Mouse (Mus musculus): ENCODE measurements at regions not wholly inside any gene's neighbourhood (a gene's known extent, or its start where the extent isn't known, plus 50 kb on each side); places are given as distances from the start of the nearest gene placed in this dataset.
"Not testable (repeated sequence)": the region's sequence is repeated elsewhere in the genome, so short reads cannot be mapped to it uniquely, and the experiment has no call there.

DNA sequence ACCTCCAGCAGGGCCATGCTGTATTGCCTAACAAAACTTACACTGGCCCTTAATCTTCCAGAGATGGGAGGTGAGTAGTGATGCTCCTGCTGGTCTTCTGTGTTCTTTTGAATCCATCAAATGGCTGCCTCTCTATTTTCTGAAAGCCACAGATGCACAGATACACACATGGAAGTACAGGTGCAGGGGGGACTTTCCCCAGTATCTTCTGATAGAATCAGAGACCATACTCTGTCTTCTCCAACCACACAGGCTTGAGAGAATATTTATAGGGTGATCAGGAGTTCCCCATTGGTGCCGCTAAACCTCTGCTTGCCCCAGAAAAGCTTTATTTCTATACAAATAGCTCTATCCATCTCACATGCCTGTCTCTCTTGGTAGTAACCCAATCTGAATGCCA lies 133.5 kb upstream of the Tbl1xr1 start:
- DNase-seq: no peak

DNA sequence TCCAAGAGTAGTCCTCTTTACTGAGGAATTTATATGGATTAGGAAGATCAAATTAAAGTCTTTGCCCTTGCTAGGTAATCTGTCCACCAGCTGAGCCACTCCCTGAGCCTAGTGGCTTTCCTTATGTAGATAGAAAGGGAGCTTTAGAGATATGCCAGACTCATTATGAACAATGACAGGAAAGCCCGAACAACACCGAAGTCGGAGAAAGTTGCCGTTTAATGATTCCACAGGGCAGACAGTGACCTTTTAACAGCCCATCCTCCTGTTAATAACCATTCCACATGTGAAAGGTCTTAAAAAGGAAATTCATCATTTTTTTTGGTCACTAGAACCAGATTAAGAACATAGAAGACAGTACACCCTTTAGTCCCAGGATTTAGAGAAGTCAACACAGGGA lies 130.7 kb upstream of the Tbl1xr1 start:
- DNase-seq: no peak

DNA sequence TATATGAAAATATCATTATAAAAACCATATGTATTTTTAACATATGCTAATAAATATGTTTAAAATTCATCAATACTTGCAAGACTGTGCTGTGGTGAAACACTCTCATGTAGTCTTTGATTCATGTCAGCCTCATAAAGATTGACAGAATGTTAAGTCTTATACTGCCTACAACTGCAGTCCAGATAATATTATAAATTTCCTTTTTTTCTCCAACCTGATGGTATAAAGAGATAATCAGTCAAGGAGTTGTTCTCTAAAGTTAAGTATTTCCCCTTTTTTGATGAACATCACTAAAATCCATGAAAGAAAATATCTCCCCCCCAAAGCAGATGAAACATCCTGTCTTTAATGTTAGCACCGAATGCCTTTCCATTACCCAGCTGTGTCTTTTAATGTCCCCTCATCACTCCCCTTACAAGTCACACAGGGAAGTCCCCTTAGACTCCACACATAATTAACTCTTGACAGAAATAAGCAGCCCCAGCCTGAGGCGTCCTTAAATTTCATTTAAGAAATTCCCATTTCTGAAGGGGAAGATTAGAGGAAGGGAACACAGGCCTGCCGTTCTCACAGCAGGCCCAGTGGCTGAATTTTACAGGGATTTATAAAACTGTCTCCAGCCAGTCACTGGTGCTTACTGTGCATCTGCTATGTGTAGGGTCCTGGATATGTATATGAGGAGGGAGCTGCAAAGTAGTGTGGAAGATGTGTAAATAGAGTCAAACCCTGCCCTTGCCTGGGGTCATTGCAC lies 129.0 kb upstream of the Tbl1xr1 start:
- no peak for DNase-seq

DNA sequence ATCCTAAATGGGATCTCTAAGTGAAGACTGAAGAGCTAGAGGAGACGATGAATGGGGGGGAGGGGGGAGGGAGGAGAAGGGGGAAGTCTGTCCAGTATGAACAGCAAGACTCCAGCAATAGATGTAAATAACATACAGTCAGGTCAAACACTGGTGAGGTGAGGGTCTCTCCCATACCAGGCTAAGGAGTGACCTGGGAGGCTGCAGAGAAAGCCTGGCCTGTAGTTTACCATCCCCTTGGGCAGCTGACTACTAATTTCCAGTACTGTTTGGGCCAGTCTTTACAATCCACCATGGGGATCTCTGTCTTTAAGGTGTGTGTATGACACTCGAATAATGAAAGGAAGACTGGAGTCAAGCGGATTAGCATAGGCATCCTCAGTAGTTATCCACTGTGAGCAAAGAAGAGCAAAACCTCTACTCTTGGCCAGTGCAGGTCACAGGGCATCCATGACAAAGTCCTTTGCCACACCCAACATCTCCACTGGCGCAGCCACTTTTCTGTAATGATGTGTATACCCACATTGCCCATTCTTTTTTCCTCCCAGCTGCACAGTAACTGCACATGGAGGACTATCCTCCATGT lies 128.3 kb upstream of the Tbl1xr1 start:
- no peak for DNase-seq

DNA sequence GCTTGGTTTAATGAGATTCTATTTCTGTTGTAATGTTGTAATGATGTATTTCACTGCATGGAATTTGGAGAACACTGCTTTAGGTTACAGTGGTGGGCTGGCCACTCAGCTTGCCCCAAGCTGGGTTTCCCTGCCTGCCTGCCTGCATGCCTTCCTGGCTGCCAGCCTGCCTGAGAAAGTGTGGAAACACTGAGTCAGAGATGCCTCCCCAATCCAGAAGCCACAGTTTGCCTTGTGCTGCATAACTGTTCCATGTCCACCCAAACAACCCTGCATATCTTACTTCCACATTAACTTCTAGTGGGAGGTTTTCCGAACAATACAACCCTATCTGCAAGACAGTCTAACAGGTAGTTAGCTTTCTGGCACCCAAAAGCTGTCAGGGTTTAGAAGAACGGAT lies 127.0 kb upstream of the Tbl1xr1 start:
- DNase-seq: no peak

DNA sequence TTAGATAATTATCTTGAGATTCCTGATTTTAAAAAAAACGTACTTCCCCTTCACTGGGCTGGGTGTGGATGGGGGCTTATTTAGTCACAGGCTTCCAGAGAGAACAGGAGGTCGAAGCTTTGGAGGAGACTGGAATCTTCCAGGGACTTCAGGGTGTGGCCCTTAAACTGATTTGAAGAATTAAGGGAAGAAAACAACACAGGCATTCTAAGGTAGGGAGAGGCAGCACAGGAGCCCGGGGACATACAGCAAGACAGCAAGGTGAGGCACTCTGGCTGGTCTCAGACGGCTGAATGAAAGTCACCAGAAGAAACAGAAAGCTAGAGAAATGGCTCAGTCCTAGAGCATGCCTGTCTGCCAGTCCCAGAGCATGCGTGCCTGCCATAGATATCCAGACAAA lies 125.9 kb upstream of the Tbl1xr1 start:
- no peak for DNase-seq

DNA sequence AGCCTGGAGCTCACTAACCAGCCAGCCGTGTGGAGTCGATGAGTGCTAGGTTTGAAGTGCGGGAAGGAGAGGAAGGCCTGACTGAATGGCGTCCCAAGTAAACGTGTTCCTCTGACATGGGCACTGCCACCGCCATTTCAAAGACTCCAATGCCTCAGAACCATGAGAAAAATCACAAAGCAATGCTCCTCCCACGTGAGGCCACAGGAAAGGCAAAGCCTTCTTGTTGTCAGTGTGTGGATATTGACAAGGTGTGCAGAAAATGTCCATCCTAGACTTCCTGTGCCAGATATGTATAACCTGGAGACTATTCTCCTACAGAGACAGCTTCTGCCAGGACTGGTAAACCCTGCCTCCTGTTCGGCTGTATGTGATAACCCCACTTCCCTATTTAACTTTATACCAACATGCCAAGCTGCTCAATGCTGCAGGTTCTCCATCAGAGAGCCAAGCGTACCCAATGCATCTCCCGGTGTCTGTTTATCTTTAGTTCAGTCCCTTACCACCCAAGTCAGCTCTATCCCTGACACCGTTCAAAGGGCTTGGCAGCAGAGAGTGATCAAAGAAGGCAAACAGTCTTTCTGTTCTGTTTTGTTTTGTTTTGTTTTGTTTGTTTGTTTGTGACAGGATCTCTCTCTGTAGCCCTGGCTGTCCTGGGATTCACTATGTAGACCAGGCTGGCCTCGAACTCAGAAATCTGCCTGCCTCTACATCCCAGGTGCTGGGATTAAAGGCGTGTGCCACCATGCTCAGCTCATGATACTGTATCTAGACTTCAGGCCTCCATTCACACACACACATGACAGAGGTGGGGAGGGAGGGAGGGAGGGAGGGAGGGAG lies 124.8 kb upstream of the Tbl1xr1 start:
- no peak for DNase-seq

DNA sequence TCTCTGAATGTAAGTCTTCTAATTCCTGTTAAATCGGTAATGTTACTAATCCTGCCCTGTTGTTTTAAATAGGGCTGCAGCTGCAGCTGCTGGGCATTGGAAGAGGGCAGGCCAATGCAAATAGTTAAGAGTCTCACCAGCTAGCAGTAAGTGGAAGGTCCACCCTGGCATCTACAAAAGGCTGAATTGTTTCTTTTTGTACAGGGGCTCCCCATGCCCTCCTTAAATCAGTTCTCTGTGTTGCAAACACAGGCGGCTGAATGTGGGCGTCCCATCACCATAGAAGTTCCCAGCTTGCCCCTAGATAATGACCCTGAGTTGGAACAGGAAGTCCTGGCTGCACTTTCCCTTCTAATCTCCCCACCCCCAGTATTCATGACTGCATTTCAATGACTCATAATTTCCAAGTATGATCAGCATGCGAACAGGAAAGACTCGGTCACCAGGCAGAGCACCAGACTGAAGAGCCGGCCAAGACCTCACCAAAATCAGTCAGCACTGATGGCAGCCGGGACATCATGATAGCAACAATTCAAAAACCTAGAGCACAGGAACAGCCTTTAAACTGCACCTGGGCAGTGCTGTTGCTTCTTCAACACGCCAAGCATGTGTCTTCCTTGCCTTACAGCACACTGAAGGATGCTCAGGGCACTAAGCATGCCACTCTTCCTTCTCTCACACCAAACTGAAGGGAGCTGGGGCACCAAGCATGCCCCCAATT lies 123.6 kb upstream of the Tbl1xr1 start:
- DNase-seq: peak; percentile 75

DNA sequence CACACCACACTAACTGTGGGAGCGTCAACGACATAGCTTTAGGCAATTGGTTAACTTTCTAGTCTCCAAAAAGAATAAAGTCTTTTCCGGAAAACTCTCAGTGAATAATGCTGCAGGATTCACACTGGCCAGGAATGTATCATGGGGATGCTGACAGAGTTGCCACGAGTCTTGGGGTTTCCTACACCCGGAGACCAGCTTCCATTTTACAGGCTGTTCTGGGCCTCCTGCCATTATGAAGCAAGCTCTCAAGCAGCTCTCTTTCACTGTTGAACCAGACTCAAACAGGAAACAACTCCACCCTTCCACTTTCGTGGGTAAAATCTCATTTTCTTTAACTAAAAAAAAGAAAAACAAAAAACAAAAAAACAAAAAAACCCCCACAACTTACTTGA lies 123.0 kb upstream of the Tbl1xr1 start:
- DNase-seq: no peak

DNA sequence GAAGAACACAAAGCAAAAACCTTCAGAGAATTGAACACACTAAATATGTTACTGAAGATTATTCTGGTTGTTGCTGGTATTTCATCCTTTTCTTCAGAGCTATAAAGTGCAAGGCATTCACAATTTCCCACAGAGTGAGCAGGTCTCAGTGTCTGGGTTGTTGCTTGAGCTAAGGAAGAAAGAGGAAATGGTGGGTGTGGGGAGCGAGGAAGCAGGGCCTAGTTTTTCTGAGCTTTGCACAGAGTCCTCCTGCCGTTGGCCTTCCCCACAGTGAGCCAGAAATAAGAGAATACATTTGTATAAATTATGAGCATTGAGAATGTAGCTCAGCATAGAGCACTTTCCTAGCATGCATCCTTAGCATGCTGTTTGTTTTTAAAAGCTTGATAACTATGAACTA lies 120.8 kb upstream of the Tbl1xr1 start:
- DNase-seq: no peak

DNA sequence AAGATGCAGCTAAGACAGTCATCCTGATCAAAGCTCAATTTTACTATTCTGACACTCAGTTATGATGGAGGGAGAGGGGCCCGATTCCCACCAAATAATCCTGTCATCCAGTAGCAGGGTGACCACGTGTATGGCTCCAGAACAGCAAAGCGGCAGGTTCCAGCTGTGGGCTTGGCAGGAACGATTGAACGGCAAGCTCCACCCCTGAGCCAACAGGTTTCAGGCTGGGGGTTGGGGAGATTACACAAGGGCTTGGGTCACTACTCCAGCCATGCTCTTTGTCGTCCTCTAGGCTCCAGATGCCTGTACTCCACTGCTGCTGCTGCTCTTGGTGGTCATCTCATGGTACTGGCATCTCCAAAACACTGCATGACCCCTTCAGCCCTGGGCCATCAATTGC lies 119.3 kb upstream of the Tbl1xr1 start:
- DNase-seq: not testable (repeated sequence)

DNA sequence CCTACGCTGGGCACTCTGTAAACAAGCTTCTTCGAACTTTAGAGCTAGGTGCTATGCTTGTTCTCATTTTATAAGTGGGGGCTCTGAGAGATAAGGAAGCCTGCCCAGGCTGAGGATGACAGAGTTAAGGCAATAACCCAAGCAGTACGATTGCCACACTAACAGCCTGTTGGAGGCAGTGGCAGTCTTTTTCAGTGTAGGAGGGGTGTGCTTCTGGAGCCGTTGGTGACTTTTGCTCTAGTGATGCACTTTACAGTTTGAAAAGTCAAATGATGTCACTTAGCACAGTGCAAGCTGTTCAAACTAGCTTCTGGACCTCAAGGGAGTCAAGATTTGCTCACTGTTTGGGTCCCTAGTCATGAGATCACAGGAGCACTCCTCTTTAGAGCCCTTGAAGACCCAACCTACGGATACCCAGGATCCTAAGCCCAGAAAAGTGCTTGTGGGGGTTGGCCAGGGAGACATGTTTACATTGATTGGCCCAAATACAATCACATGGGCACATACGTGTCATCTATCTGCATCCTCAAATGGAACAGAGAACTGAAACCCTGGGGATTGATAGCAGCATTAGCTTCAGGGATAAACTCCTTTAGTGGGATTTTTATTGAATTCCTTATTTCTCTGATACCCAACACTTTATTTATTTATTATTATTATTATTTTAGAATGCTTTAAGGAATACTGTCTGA lies 117.7 kb upstream of the Tbl1xr1 start:
- no peak for DNase-seq

DNA sequence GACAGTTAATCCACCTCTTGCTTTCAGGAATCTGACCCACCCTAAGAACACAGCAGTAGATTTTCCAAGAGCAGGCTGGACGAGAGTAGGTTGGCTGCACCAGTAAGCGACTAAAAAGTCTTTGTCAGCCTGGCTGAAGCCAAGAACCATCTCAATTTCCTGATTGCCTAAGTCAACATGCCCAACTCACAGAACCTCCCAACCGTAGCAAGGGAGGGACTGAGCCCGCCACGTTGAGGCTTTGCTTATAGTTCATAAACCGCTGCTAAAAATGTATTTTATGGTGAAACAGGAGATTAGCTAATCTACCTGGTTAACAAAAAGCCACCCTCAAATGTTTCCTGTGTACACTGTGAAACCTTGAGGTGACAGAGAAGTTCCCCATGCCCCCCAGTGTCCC lies 115.4 kb upstream of the Tbl1xr1 start:
- no peak for DNase-seq

DNA sequence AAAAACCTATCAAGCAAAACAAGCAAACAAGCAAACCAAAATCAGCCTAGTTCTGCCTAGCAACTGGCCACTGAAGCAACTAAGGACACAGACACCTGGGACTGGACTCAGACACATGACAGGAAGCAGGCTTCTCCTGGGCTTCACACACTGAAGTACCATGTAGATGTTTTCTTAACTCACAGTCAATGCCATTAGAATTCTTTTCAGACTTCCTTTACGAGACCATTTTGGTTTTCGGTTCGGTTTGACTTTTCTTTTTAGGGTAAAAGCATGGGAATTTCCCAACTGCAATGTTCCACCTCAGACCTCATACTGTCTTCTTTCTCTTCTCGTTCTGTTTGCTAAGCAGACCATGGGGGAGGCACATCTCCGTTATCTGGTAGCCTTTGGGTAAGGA lies 114.7 kb upstream of the Tbl1xr1 start:
- no peak for DNase-seq

DNA sequence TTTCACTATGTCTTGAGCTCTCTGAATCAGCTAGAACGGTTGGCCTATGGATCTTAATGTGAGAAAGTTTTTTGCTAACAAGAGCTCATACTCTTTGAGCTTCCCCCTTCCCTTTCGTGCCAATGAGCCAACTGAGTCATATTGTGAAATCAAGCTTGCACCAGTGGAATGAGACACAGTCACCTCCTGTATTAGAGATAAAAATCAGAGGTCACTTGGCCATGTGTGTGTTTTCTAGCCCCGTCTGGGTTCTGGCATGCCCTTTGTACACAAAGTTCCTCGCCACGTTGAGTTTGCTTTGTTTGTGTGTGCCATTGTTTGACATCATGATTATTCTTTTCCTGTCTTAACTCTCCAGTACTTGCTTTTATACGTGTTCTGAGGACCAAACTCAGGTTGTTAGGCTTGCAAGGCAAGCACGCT lies 114.1 kb upstream of the Tbl1xr1 start:
- peak; percentile 12 for DNase-seq

DNA sequence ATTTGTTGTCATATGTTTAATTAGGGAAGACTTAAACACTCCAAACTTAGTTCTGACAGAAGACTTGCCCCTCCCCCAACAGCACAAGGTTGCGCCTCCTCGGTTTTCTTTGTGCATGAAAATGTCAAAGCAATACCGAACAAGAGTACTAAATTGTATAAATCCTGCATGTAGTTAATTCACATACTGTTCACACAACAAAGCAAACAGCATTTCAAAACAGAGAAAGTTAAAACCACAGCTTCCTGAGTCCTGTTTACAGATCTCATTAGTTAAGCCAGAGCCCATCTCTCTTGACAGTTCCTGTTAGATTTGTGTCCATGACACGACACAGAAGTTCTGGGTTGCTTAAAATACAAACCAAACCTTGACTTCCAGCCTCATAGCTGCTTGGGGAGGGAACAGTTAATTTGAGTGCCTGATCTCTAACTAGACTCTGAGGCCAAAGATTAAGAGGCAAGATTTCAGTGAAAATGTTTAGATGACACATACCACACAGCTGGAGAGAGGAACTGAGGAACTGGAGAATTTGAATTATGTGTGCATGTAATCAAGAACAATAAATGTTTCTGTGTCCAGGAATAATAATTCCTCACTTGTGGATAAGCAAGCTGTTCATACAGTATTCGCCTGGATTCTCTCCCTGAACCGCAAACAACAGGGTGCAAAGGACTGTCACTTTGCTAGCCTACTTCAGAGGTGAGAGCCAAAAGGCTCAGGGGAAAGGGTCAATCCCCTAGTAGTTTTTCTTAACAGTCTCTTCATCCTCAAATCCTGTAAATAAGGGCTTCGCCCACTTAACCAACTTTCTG lies 113.3 kb upstream of the Tbl1xr1 start:
- DNase-seq: no peak

DNA sequence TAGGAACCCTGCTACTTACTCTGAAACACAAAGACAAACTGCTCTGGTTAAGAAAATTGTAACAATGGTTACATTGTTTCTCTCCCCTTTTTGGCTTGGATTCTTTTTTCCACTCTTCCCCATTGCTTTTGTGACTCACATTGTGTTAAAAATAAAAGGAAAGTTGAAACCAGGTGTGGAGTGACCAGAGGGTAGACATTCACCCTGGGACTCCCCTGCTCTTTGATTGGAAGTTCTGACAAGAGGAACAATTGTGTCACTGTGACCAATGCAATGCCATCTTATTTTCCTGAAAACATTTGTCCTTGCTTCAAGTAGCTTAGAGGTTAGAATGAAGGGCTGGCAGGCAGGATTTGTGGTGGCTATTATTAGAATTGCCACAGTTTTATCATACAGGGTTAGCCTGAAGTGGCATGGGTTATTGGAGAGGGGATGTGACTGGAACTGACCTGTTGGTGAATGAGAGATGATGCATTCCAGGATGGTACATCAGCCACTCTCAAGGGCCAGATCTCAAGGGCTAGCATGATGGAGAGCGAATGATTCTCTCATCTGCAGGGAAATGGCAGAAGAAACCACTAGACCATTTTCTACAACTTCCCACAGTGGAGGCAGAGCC lies 112.6 kb upstream of the Tbl1xr1 start:
- DNase-seq: no peak

DNA sequence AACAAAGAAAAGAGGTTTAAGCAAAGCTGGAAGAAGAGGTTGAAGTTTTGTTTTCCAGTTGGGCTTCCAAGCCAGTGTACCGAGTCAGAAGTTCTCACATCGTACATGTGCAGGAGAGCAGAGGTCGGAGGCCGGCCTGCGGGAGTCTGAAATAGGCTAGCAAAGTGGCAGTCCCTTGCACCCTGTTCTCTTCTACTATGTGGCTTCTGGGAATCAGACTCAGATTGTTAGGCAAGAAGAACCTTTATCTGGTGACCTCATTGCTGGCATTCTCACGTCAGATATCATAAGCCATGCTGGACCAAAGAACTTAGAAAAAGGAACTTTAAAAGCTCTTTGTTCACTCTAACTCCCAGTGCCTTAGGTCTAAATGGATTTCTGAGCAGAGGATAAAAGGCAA lies 112.0 kb upstream of the Tbl1xr1 start:
- DNase-seq: no peak

DNA sequence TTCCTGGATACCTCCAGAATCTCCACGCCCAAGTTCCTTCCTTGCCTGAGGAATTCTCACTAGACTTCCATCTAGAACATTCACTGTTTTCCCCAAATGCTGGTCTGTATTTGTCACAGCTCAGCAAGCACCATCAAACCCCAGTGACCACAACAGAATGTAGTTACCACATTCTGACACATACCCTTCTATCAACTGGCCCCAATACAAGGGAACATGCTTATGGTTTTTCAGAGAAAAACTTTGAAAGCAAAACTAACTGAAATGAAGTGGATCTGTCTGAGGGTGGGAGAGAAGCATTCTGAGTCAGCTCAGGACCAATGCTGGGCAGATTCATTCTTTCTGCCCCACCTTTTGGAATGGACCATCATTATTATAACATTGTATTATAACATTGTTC lies 110.9 kb upstream of the Tbl1xr1 start:
- DNase-seq: no peak

DNA sequence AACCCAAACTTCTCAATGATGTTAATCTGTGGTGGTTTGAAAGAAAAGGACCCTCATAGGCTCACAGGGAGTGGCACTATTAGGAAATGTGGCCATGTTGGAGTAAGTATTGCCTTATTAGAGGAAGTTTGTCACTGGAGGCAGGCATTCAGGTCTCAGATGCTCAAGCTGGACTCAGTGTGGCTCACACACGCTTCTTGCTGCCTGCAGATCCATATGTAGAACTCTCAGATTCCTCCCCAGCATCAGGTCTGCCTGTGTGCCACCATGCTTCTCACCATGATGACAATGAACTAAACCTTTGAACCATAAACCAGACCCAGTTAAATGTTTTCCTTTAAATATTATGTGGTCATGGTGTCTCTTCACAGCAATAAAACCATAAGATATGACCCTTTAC lies 104.7 kb upstream of the Tbl1xr1 start:
- no peak for DNase-seq

DNA sequence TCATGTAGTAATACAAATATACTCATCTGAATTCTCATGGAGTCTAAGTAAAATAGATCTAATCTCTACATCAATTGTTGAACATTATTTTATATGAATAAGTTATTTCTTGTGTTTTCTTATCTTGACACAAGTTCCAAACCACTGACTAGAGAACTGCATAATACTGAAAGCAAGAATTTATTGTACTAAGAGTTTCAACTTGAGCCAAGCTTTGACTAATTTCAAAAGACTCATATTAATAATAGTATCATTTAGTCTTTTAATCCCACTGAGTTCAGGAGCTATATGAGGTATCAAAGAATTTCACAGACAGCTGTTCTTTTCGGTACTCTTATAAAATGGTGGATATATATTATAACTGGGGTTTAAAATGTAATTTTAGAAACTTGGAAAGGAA lies 103.3 kb upstream of the Tbl1xr1 start:
- DNase-seq: no peak
